15 mouse cellular contexts compared by ENCODE assay signal in genomic region chr15:83996864-83997263, GRCm38 (mm10).
DNase-seq lines count a peak whose midpoint lies in the region; ATAC-seq and TF ChIP-seq lines count a peak whose summit lies in the region.
"Had no signal": no experiment of that assay in that cellular context is flagged by ENCODE, and none has a peak within 500 bp of the region (broad histone marks: within the 10 kb centered on the region; RNA-seq: fewer than 3 reads in every experiment).

No protein-coding gene starts in this region.

- H3K4me3 ChIP-seq in forebrain, embryonic 10.5 days = no peak overlapping the region
- H3K4me3 ChIP-seq in forebrain, embryonic 11.5 days (ENCODE audit: low read depth, low read length) = no peak overlapping the region
- no peak overlapping the region for H3K4me3 ChIP-seq in lung, postnatal 0 days (ENCODE audit: low read depth, low read length)
- no peak overlapping the region for H3K4me3 ChIP-seq in hindbrain, embryonic 15.5 days
- H3K4me3 ChIP-seq in stomach, embryonic 16.5 days (replicated peaks; ENCODE audit: low read length) = no peak overlapping the region
- H3K4me3 ChIP-seq: heart, embryonic 15.5 days; limb, embryonic 10.5 days; liver, embryonic 13.5 days had no signal

- TF ChIP-seq CTCF in lung, postnatal 0 days (IDR thresholded peaks at IDR 0.05) = no peak

- no peaks in the 10 kb centered on the region for H3K36me3 ChIP-seq in forebrain, embryonic 10.5 days (replicated peaks)
- no peaks in the 10 kb centered on the region for H3K36me3 ChIP-seq in forebrain, embryonic 11.5 days (ENCODE audit: control insufficient read depth, insufficient read depth, low read length)
- no peaks in the 10 kb centered on the region for H3K36me3 ChIP-seq in lung, postnatal 0 days (ENCODE audit: insufficient read depth, low read length)
- no peaks in the 10 kb centered on the region for H3K36me3 ChIP-seq in hindbrain, embryonic 15.5 days
- no peaks in the 10 kb centered on the region for H3K36me3 ChIP-seq in stomach, embryonic 16.5 days (ENCODE audit: control insufficient read depth, insufficient read depth, low read length)
- H3K36me3 ChIP-seq: heart, embryonic 15.5 days; limb, embryonic 10.5 days; liver, embryonic 13.5 days had no signal

- no peak for DNase-seq in forebrain, embryonic 10.5 days (ENCODE audit: extremely low spot score, low spot score)
- no peak for DNase-seq in forebrain, embryonic 11.5 days (ENCODE audit: low spot score)
- peak; percentile 5 for DNase-seq in lung, postnatal 0 days (ENCODE audit: low spot score)
- no peak for DNase-seq in lung, postnatal 10 days
- DNase-seq in thymus, postnatal 14 days = no peak
- DNase-seq: adrenal gland, adult 8-10 months; B cell, adult 2 months; kidney, postnatal 25 days; layer of hippocampus, postnatal 36 days; liver, embryonic 13.5 days had no signal

- H3K4me2 ChIP-seq in forebrain, embryonic 11.5 days (ENCODE audit: low read depth, low read length, severe bottlenecking) = no peak overlapping the region
- H3K4me2 ChIP-seq in lung, postnatal 0 days (replicated peaks; ENCODE audit: low read depth, low read length) = no peak overlapping the region
- no peak overlapping the region for H3K4me2 ChIP-seq in hindbrain, embryonic 15.5 days
- no peak overlapping the region for H3K4me2 ChIP-seq in stomach, embryonic 16.5 days (ENCODE audit: low read depth, low read length)
- H3K4me2 ChIP-seq: heart, embryonic 15.5 days; liver, embryonic 13.5 days had no signal

- peaks cover 44% of the 10 kb centered on the region for H3K27me3 ChIP-seq in forebrain, embryonic 10.5 days (ENCODE audit: poor library complexity, severe bottlenecking)
- H3K27me3 ChIP-seq in forebrain, embryonic 11.5 days (ENCODE audit: control insufficient read depth, insufficient read depth, low read length) = no peaks in the 10 kb centered on the region
- H3K27me3 ChIP-seq in lung, postnatal 0 days (replicated peaks; ENCODE audit: insufficient read depth, low read length) = 0 out of 2 replicates have a peak, but pooled peaks cover 3% of the 10 kb centered on the region
- H3K27me3 ChIP-seq in hindbrain, embryonic 15.5 days = no peaks in the 10 kb centered on the region; the same call in 1 of the 2 replicates
- no peaks in the 10 kb centered on the region for H3K27me3 ChIP-seq in stomach, embryonic 16.5 days (ENCODE audit: control insufficient read depth, insufficient read depth, low read length)
- H3K27me3 ChIP-seq: liver, embryonic 13.5 days had no signal

- no peaks in the 10 kb centered on the region; the same call in 1 of the 2 replicates for H3K9me3 ChIP-seq in forebrain, embryonic 10.5 days
- H3K9me3 ChIP-seq in forebrain, embryonic 11.5 days (ENCODE audit: control insufficient read depth, low read length) = no peaks in the 10 kb centered on the region
- H3K9me3 ChIP-seq in lung, postnatal 0 days (ENCODE audit: low read length) = no peaks in the 10 kb centered on the region
- H3K9me3 ChIP-seq in hindbrain, embryonic 15.5 days = no peaks in the 10 kb centered on the region
- no peaks in the 10 kb centered on the region for H3K9me3 ChIP-seq in stomach, embryonic 16.5 days (replicated peaks; ENCODE audit: control insufficient read depth, low read length)
- H3K9me3 ChIP-seq: heart, embryonic 15.5 days; limb, embryonic 10.5 days had no signal

- 0 out of 2 replicates have a peak overlapping the region, but pooled peaks have one; percentile 25 for H3K27ac ChIP-seq in forebrain, embryonic 10.5 days
- no peak overlapping the region for H3K27ac ChIP-seq in forebrain, embryonic 11.5 days (ENCODE audit: low read depth, low read length)
- no peak overlapping the region for H3K27ac ChIP-seq in lung, postnatal 0 days (ENCODE audit: low read length)
- H3K27ac ChIP-seq in hindbrain, embryonic 15.5 days (replicated peaks) = peak overlapping the region; percentile 64
- no peak overlapping the region for H3K27ac ChIP-seq in stomach, embryonic 16.5 days (ENCODE audit: low read length)
- H3K27ac ChIP-seq: limb, embryonic 10.5 days; liver, embryonic 13.5 days had no signal

- WGBS in forebrain, embryonic 10.5 days = 56% methylated on average over 7 of the region's 7 CpGs
- 46% methylated on average over 7 of the region's 7 CpGs for WGBS in forebrain, embryonic 11.5 days
- WGBS in lung, postnatal 0 days = 65% methylated on average over 7 of the region's 7 CpGs
- 37% methylated on average over 7 of the region's 7 CpGs for WGBS in hindbrain, embryonic 15.5 days
- WGBS in stomach, embryonic 16.5 days = 59% methylated on average over 7 of the region's 7 CpGs

- ATAC-seq in forebrain, embryonic 11.5 days (replicated peaks; ENCODE audit: low FRiP score) = no peak
- no peak for ATAC-seq in lung, postnatal 0 days
- peak; percentile 47 for ATAC-seq in hindbrain, embryonic 15.5 days (ENCODE audit: low FRiP score, low read depth)
- ATAC-seq in stomach, embryonic 16.5 days (ENCODE audit: insufficient read depth, low FRiP score) = peak; percentile 39; the same call in 1 of the 2 replicates
- ATAC-seq: inflammation-experienced regulatory T-cells, adult 6 months had no signal

- H3K4me1 ChIP-seq in forebrain, embryonic 10.5 days = peaks cover 32% of the 10 kb centered on the region
- peaks cover 6% of the 10 kb centered on the region; the same call in 1 of the 2 replicates for H3K4me1 ChIP-seq in forebrain, embryonic 11.5 days (replicated peaks; ENCODE audit: control insufficient read depth, insufficient read depth, low read length)
- no peaks in the 10 kb centered on the region; the same call in 1 of the 2 replicates for H3K4me1 ChIP-seq in lung, postnatal 0 days (ENCODE audit: insufficient read depth, low read depth, low read length)
- peaks cover 33% of the 10 kb centered on the region for H3K4me1 ChIP-seq in hindbrain, embryonic 15.5 days (replicated peaks)
- 0 out of 2 replicates have a peak, but pooled peaks cover 4% of the 10 kb centered on the region for H3K4me1 ChIP-seq in stomach, embryonic 16.5 days (ENCODE audit: control insufficient read depth, insufficient read depth, low read length)
- H3K4me1 ChIP-seq: liver, embryonic 13.5 days had no signal

- no peak for TF ChIP-seq EP300 in lung, postnatal 0 days (IDR thresholded peaks at IDR 0.05)

- no peak overlapping the region for H3K9ac ChIP-seq in forebrain, embryonic 11.5 days (ENCODE audit: low read length)
- no peak overlapping the region for H3K9ac ChIP-seq in lung, postnatal 0 days (replicated peaks; ENCODE audit: low read depth)
- H3K9ac ChIP-seq in hindbrain, embryonic 15.5 days = no peak overlapping the region
- H3K9ac ChIP-seq in stomach, embryonic 16.5 days (ENCODE audit: low read length) = 0 out of 2 replicates have a peak overlapping the region, but pooled peaks have one; percentile 6
- H3K9ac ChIP-seq: heart, embryonic 15.5 days; liver, embryonic 13.5 days had no signal

Comparison
In these comparisons a context has a peak if more than half of its experiments do, and no peak if none do; other contexts are left out.
1. H3K27ac ChIP-seq: peak in forebrain, embryonic 10.5 days (single experiment) and hindbrain, embryonic 15.5 days (single experiment); none in forebrain, embryonic 11.5 days (single experiment), lung, postnatal 0 days (single experiment) and stomach, embryonic 16.5 days (single experiment).
2. ATAC-seq: peak in hindbrain, embryonic 15.5 days (single experiment) and stomach, embryonic 16.5 days (single experiment); none in forebrain, embryonic 11.5 days (single experiment) and lung, postnatal 0 days (single experiment).